Mouse (Mus musculus) forebrain, embryonic 14.5 days (tissue): ENCODE data around the gene Thumpd1. TPM values are rescaled to one million over a fixed set of nuclear protein-coding genes. Genes with fewer than 3 reads are reported as not detected.

Experiments used
- ATAC-seq: fragments of 200-750 bp; cut with Nextera tagmentation; 2 replicates; pipeline ENCODE4 v1.8.0; 2017; ENCODE audit warnings: mild to moderate bottlenecking, moderate library complexity
- DNase-seq: peaks from one replicate; pipeline ENCODE4 v3.0.0-alpha.2; 2015; ENCODE audit warnings: low spot score
- H3K27ac ChIP-seq: fragments of 300-500 bp; sonication (generic); 2 replicates; pipeline ENCODE4 v1.5.1; 2014; ENCODE audit warnings: low read depth, mild to moderate bottlenecking, control low read depth, low read length, moderate library complexity
- H3K27me3 ChIP-seq: fragments of 300-500 bp; sonication (generic); replicated peaks from 2 replicates; pipeline ENCODE4 v1.6.1; 2014; ENCODE audit warnings: low read length, control low read depth, mixed read lengths; ENCODE audit not compliant: control insufficient read depth, insufficient read depth
- H3K36me3 ChIP-seq: fragments of 300-500 bp; sonication (generic); 2 replicates; pipeline ENCODE4 v1.6.1; 2014; ENCODE audit warnings: low read length, control low read depth; ENCODE audit not compliant: control insufficient read depth, insufficient read depth
- H3K4me1 ChIP-seq: fragments of 300-500 bp; sonication (generic); 2 replicates; pipeline ENCODE4 v1.6.1; 2014; ENCODE audit warnings: antibody characterized with exemption, low read length, control low read depth; ENCODE audit not compliant: control insufficient read depth, insufficient read depth
- H3K4me2 ChIP-seq: fragments of 300-500 bp; sonication (generic); 2 replicates; pipeline ENCODE4 v1.6.1; 2014; ENCODE audit warnings: mild to moderate bottlenecking, control low read depth, low read length
- H3K4me3 ChIP-seq: fragments of 300-500 bp; sonication (generic); 2 replicates; pipeline ENCODE4 v1.5.1; 2014; ENCODE audit warnings: low read depth, low read length, control low read depth
- H3K9ac ChIP-seq: fragments of 300-500 bp; sonication (generic); 2 replicates; pipeline ENCODE4 v1.6.1; 2014; ENCODE audit warnings: mild to moderate bottlenecking, low read length, control low read depth, moderate library complexity
- H3K9me3 ChIP-seq: fragments of 300-500 bp; sonication (generic); replicated peaks from 2 replicates; pipeline ENCODE4 v1.6.1; 2016; ENCODE audit warnings: low read length, control low read depth, mixed read lengths; ENCODE audit not compliant: control insufficient read depth
- WGBS: fragments of 180-500 bp; shearing (Covaris S2); extraction: QIAGEN DNeasy Blood & Tissue Kit; methylation state at CpG from one replicate; pipeline ENCODE4 v1.1.7; 2014; 5-methylcytosine and 5-hydroxymethylcytosine counted together
- polyA plus RNA-seq: library from polyadenylated mRNA; unstranded; fragments of >200 nt; fragmentation: Nextera tagmentation; extraction: Ambion mirVana; gene quantifications from 2 replicates; pipeline ENCODE4 v1.2.1, GENCODE M21; 2014

Thumpd1 gene
- polyA plus RNA-seq, 1 experiment from 2014 or later: 92.9 TPM

DNA sequence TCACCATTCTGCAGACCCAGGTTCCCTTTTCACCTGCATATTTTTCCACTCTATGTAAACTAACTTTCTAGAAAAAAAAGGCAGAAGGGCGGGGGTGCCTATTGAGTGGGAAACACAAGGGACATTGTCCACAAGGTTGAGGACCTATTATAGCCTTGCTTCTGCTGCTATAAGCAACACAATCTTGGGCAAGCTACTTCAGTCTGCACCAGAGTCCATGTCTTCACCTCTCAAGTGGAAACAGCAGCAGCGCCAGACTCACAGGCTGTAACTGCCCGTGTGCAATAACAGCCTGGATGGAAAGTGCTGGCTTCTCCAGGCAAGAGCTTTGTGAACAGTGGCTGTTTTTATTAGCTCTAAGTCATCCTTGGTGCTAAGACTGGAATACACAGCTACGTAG lies 28.3 kb downstream of the Thumpd1 start:
- no peaks in the 10 kb centered on the region for H3K27me3 ChIP-seq
- WGBS: 89% methylated on average over 4 of the region's 4 CpGs
- H3K4me1 ChIP-seq: no peaks in the 10 kb centered on the region

DNA sequence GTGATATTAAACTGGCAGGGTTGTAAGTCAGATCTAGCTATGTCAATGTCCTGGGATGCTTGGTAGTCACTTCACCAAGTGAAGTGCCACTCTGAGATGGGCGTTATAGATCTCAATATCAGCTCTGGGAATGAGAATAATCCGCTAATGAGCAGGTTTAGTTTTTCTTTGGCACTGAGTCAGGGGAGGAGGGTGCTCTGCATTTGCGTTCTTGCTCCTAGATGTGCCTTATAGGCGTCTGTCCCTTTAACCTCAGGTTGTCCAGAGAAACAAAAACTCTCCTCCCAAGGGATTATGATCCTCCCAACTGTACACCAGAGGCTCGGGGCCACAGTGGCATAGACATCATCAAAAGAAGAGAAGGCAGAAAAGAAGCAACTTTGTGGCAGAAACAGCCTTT lies 30.9 kb downstream of the Thumpd1 start, which contains the start of gene Acsm4:
Gene Acsm4, plus strand, starts transcription at position 301 of the 400 bp plus-strand sequence.
- WGBS: 79% methylated on average over 5 of the region's 5 CpGs
- ATAC-seq (no peak), DNase-seq (no peak)
- no peak within 1 kb of the TSS for H3K27ac ChIP-seq
- H3K4me3 ChIP-seq: no peak within 1 kb of the TSS
- no peak within 1 kb of the TSS for H3K4me2 ChIP-seq
- no peaks in the 10 kb centered on the region for H3K36me3 ChIP-seq
- no peak within 1 kb of the TSS for H3K9ac ChIP-seq
- no peaks in the 10 kb centered on the region for H3K4me1 ChIP-seq
- no peaks in the 10 kb centered on the region for H3K9me3 ChIP-seq
- H3K27me3 ChIP-seq: no peaks in the 10 kb centered on the region

More for the DNA sequence above, 28.3 kb downstream of the Thumpd1 start:
- Histone ChIP-seq H3K36me3 (no peaks in the 10 kb centered on the region), H3K27ac (no peak overlapping the region), H3K4me3 (no peak overlapping the region), H3K9ac (no peak overlapping the region), H3K4me2 (no peak overlapping the region), H3K9me3 (no peaks in the 10 kb centered on the region)
- no peak for DNase-seq
- ATAC-seq: no peak

DNA sequence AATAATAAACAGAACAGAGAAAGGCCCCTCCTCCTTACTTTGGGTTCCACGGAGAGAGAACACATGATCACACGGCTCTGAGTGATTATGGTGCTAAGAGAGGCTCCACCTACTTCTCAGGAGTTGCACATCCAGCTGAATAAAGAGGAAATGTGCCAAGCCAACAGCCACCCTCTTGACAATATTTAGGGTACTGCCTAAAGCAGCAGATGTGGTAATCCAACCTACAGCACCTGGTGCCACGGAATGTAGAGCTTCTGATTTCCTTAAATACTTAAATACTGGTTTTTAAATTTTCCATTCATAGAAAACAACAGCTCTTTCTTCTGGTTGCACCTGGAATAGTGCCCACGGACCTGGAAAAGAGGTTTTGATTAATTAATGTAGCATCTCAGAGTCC lies 37.9 kb downstream of the Thumpd1 start:
- DNase-seq (no peak), ATAC-seq (no peak)
- Histone ChIP-seq H3K36me3 (no peaks in the 10 kb centered on the region), H3K9me3 (no peaks in the 10 kb centered on the region), H3K4me1 (no peaks in the 10 kb centered on the region), H3K4me3 (no peak overlapping the region), H3K27ac (no peak overlapping the region), H3K9ac (no peak overlapping the region), H3K27me3 (no peaks in the 10 kb centered on the region), H3K4me2 (no peak overlapping the region)
- WGBS: 61% methylated on average over 4 of the region's 4 CpGs

DNA sequence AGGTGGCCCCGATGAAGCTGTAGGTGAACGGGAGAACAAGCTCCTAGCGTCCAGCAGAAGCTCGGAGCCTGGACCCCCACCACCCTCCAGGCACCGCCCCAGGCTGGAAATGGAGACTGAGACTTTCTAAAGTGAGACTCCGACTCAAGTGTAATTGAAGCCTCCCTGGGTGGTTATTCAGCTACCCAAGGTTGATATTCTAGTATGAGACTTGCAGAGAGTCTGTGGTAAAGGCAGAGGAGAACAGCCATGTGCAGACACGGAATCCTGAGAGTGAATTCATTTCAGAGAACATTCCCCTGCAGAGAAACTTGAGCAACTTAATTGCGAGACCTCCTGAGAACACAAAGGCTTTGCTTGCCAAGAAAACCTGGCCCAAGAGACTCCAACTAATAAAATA lies 40.5 kb downstream of the Thumpd1 start:
- H3K9ac ChIP-seq: no peak overlapping the region
- no peak overlapping the region for H3K4me3 ChIP-seq
- WGBS: 73% methylated on average over 8 of the region's 8 CpGs
- ATAC-seq: no peak
- H3K36me3 ChIP-seq: no peaks in the 10 kb centered on the region
- H3K4me2 ChIP-seq: no peak overlapping the region
- H3K27me3 ChIP-seq: no peaks in the 10 kb centered on the region
- H3K4me1 ChIP-seq: no peaks in the 10 kb centered on the region
- no peaks in the 10 kb centered on the region for H3K9me3 ChIP-seq
- no peak for DNase-seq
- H3K27ac ChIP-seq: no peak overlapping the region

DNA sequence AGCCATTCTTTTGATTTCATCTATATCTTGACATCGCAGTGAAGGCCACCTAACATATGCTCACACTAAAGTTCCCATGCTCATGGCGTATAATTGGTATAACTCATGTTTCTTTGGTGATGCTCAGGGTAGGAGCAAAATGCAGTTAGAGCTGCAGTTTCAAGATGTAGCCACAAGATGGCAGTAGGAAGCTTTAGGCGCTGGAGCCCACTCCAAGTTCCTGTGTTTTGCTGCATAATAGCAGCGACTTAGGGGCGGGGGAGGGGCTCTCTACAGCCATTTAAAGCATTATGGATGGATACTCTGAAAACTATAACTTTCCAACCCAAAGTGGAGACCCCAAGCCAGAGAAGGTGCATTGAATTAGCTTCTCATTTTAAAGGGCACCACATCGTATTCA lies 47.1 kb downstream of the Thumpd1 start:
- H3K4me3 ChIP-seq: no peak overlapping the region
- peak; percentile 79 for DNase-seq
- no peaks in the 10 kb centered on the region for H3K36me3 ChIP-seq
- H3K9ac ChIP-seq: no peak overlapping the region
- WGBS: 18% methylated on average over 6 of the region's 6 CpGs
- H3K4me1 ChIP-seq: no peaks in the 10 kb centered on the region
- ATAC-seq: peak; percentile 52; the same call in 1 of the 2 replicates
- no peak overlapping the region for H3K27ac ChIP-seq
- no peaks in the 10 kb centered on the region for H3K27me3 ChIP-seq
- H3K4me2 ChIP-seq: no peak overlapping the region
- no peaks in the 10 kb centered on the region for H3K9me3 ChIP-seq

DNA sequence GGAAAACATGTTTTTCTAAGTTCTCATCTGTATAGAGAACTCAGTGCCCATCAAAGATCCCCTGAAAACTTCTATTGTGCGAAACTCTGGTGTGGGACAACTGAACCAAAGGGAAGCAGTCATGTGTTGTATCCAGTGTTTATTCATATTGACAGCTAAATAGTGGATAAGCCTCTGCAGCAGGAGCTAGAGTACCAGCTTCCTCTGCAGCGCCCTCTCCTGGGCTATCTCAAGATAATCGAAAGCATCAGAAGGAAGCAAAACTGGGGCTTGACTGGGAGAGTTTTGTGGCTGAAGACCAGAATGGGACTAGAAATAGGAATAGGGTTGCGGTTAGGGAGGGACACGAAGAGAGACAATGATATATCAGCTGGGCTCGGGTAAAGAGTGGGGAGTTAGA lies 49.7 kb downstream of the Thumpd1 start:
- no peak for ATAC-seq
- no peak overlapping the region for H3K9ac ChIP-seq
- H3K36me3 ChIP-seq: no peaks in the 10 kb centered on the region
- H3K4me3 ChIP-seq: no peak overlapping the region
- WGBS: 48% methylated on average over 6 of the region's 6 CpGs
- no peak overlapping the region for H3K4me2 ChIP-seq
- no peak for DNase-seq
- no peaks in the 10 kb centered on the region for H3K9me3 ChIP-seq
- H3K27me3 ChIP-seq: no peaks in the 10 kb centered on the region
- no peak overlapping the region for H3K27ac ChIP-seq
- H3K4me1 ChIP-seq: no peaks in the 10 kb centered on the region

DNA sequence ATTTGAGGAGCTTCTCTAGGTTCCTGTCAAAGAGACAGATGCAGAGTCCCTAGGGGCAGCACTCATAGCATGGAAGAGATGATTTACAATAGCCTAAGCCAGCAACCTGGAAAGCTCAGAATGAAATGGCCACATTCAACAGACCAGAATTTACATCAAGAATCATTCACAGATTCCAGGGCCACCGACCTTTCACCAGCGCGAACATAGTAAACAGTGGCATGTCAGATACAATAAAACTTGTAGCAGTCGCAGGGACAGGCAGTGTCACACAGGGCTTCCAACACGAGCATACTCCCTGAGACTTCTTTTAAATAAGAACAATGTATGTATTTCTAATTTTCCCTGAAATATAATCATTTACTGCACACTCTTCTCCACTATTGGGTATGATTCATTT lies 50.2 kb downstream of the Thumpd1 start:
- 86% methylated on average over 5 of the region's 5 CpGs for WGBS
- Histone ChIP-seq H3K4me3 (no peak overlapping the region), H3K9ac (no peak overlapping the region), H3K4me1 (no peaks in the 10 kb centered on the region), H3K36me3 (no peaks in the 10 kb centered on the region), H3K27ac (no peak overlapping the region), H3K27me3 (no peaks in the 10 kb centered on the region), H3K9me3 (no peaks in the 10 kb centered on the region), H3K4me2 (no peak overlapping the region)
- no peak for ATAC-seq
- no peak for DNase-seq

DNA sequence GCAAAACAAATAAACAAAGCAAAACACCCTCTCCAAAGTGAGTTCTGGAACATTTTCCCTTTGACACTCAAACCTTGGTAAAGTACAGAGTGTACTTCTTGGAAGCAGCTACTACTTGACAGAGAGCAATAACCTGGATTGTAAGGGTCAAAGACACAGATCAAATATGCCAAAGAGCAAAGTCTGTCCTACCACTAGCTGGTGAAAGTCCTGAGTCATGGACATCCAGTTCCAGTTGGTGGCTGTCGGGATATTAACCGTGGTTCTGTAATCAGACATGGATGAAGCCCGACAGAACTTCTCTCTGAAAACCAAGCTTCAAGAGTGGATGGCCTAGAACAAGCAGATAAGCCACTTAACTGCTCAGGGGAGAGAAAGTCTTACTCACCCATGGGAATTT lies 52.7 kb downstream of the Thumpd1 start:
- 87% methylated on average over 3 of the region's 3 CpGs for WGBS

More for the DNA sequence above, 52.7 kb downstream of the Thumpd1 start:
- Histone ChIP-seq H3K27me3 (no peaks in the 10 kb centered on the region), H3K4me2 (no peak overlapping the region), H3K4me1 (no peaks in the 10 kb centered on the region), H3K4me3 (no peak overlapping the region), H3K27ac (no peak overlapping the region), H3K9ac (no peak overlapping the region), H3K36me3 (no peaks in the 10 kb centered on the region), H3K9me3 (no peaks in the 10 kb centered on the region)
- ATAC-seq: no peak
- no peak for DNase-seq
